Mouse (Mus musculus) frontal cortex, postnatal 25 days (tissue): Measurements from ENCODE around the gene Mrps18b.
A peak's percentile ranks its signal among the peaks of the same experiment; 100 is the strongest.
"Not testable (repeated sequence)": the region's sequence is repeated elsewhere in the genome, so short reads cannot be mapped to it uniquely, and the experiment has no call there.

ENCODE experiments used
- DNase-seq, 2 experiments: peaks; one replicate each; pipeline ENCODE4 v3.0.0; 2022; ENCODE audit warnings: low spot score in 2 of 2

Mrps18b gene

DNA sequence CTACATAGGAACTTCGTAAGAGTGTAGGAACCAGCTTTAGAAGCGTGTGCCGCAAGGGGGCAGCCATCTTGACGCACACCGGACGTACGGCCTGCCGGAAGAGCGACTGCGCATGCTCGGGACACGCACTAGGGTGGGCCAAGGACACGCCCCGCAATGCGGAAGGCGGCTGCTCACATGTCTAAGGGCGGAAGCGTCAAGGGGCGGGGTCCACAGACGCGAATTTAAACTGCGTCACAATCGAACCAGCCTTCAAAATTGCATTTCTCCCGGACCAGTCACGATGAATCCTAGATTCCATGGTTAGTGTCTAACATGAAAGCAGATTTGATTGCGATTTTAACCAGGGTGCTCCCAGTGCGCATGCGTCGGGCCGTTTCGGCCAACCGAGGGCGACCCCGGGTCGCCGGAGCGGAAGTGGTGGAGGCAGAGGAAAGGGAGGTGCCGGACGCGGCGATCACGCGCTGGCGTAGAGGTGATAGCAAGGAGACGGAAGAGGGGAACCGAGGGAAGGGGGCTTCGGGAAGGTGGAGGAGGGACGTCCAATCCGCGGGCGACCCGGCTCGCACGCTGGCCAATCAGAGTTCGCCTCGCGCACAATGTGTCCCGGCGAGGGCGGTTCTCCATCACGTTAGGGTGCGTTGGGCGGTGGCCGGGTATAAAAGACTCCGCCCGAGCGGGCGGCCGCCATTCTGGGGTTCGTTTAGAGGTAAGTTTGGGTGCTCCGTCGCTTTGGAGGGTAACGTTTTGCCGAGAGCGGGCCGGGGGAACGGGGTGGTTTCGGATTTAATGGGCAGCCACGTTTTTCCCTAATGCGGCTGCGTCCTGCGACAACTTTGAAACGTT lies at the start of gene Mrps18b, which contains the start of gene Ppp1r10:
Mrps18b (minus strand) TSS at position 93 of the 846 bp plus-strand sequence.
Ppp1r10 (plus strand) TSS at position 138 of the 846 bp plus-strand sequence.
- DNase-seq = peak; percentile 97 to 99

DNA sequence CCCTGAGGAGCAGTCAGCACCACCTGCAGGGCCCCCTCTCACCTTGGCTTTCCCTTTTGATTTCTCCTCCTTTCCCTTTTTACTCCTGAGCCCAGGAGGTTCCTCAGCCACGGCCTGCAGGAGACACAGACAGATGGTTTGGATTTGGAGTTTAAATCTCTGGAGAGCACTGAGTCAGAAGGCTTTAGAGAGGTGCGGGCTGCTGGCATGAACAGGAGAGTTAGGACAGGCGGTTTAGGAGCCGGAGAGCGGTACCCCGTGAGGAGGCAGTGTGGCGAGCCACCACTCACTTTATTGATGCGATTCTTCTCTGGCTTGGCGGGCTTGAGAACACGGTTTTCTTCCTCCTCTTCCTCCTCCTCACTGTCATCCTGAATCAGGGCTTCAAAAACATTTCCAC lies 47.1 kb upstream of the Mrps18b start:
- no peak for DNase-seq

DNA sequence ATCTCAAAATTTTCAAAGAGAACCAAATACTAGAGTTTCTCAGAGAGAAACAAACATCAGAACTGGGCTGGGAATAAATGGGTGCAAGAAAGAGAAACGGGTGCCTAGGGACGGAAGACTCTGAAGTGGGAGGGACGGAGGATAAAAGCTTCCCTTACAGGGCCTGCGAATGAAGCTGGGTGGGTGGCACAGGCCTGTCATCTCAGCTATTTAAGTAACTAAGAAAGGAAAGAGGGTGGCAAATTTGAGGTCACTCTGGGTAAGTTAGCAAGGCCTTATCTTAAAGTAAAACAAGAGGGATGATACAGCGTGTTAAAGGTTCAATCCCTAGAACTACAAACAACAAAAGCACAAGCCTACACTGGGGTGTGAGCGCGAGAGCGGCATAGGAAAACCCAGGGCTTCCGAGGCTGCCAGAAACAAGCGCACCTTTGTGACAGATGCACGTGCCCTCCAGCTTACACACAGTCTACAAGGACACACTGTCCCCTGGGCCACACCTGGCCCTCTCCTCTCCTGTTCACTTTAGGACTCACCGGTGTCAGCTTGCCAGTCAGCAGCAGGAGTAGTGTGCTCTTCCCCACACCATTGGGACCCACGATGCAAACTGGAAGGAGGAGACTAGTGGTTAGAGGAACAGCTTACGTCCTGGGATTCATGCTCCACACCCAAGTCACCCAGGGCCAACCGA lies 42.5 kb upstream of the Mrps18b start:
- DNase-seq = no peak

DNA sequence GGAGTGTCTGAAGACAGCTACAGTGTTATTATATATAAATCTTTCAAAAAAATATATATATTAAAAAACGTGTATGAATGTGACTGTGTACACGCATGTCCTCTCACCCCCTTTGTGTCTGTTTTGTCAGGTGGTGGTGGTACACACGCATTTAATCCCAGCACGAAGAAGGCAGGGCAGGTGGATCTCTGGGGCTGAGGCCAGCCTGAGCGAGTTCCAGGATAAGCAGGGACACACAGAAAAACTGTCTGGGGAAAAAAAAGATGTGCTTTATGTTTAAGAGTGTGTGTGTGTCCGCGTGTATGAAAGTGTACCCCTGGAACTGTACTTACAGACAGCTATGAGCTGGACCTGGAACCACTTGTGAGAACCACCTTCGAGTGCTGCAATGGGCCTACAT lies 38.5 kb upstream of the Mrps18b start:
- no peak for DNase-seq

DNA sequence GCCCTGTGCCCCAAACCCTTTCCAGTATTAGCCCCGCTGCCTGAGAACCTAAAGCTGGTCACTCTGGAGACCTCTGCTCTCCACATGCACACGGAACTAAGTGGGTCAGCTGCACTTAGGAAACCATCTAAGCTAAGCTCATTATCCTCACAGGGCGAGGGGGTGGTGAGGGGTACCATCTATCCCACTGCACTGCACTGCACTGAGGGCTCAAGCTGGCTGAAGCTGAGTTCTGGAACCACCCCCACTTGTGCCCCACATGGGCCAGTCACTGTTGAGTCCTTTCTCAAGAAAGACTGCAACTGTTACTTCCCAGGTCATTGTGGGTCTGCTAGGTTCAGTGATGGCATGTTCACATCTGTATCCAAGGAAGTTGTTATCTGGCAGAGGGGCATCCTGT lies 36.4 kb upstream of the Mrps18b start:
- DNase-seq = not testable (repeated sequence)

DNA sequence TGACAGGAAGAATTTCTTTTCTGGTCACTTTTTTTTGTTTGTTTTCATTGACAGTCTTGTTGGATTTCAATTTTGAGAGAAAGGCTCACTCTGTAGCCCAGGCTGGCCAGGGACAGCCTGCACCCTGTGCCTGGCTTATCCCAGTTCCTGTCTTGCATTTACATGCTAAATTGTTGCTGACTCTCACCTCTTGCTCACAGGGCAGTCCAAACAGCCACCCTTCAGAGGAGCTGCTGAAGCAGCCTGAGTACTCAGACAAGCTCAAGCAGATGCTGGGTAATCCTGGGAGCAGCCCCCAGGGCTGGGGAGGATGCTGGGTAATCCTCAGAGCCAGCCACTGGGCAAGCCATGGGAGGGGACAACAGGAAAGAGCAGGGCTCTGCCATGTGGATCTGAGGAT lies 34.8 kb upstream of the Mrps18b start:
- DNase-seq = not testable (repeated sequence)

DNA sequence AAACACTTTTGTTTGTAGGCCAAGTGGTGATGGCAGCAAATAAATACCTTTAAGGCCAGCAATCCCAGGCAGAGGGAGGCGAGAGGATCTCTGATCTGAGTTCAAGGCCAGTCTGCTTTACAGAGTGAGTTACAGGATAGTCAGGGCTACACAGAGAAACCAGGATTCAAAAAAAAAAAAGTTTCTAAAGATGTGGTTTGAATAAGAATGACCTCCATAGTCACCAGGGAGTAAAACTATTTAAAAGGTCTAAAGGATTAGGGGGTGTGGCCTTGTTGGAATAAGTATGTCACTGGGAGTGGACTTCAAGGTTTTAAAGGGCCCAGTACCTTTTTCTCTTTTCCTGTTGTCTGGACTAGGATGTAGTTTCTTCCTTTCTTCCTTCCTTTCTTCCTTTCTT lies 23.8 kb upstream of the Mrps18b start:
- DNase-seq = no peak

DNA sequence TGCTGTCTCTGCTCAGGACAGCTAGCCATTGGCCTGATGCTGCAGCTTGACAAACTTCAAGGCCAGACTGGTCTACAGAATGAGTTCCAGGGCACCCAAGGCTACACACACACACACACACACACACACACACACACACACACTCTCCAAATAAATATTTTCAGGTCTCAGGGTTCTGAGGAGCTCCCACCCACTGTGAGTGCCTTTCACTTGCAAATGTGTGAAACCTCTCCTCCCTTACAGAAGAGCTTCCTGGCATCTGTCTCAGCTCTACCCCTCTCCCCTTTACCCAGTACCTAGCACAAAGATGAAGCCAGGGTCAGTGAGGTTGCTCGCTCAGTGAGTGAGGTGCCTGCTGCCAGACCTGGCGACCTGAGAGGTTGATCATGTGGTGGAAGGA lies 22.9 kb upstream of the Mrps18b start:
- DNase-seq = no peak

DNA sequence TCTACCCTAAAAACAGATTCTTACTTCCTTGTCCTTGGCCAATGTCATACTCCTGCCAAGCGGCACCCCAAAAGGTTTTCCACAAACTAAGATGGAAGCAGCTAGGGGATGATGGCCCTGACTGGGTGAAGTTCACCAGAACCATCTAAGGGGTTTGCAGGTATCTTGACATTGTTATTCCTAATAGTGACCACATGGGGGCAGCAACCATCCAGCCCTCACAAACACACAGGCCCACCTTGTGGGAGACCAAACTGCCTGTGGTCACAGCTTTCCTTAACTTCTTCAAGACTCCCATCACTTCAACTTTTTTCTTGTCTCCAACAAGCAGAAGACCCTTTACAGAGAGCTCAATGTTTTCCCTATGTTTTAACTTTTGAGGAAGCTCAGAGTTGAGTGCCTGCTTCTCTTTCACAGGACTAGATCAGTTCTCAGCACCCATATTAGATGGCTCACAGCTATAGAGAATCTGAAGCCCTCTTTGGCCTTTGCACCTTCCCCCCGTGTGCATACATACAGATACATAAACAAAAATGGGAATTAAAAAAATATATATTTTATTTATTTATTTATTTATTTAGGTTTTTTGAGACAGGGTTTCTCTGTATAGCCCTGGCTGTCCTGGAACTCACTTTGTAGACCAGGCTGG lies 21.6 kb upstream of the Mrps18b start:
- DNase-seq = no peak

DNA sequence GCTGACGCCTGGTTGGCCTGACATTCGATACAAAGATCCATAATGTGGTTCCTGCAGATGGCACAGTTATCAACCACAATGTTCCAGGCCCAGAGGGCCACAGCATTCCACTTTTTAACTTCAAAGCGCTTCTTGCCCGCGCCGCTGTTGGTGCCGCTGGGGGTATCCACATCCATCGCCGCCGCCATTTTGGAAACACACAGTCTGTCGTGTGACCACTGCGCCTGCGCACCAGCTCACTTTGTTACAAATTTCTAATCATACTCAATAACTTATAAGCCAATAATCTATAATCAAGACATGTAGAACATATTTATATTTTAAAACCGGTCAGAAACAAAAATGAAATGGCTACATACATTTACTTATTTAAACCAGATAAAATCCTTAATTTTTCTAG lies 19.6 kb upstream of the Mrps18b start:
- not testable (repeated sequence) for DNase-seq

DNA sequence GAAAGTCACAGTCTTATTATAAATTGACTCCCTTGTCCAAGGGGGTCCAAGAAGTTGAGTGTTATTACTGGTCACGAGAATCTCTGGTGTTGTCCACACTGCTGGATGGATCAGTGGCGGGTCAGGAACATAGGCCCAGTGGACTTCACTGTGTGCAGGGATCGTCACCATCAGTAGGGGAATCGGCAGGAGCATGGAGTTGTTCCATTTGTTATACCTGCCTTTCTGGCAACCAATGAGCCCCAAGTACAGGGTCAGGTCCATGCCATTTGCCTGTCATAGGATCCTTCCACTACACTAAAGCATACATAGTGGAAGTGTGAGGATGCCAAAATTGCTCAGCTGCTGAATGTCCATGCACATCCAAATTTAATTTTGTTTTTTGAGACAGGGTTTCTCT lies 16.4 kb upstream of the Mrps18b start:
- no peak for DNase-seq

DNA sequence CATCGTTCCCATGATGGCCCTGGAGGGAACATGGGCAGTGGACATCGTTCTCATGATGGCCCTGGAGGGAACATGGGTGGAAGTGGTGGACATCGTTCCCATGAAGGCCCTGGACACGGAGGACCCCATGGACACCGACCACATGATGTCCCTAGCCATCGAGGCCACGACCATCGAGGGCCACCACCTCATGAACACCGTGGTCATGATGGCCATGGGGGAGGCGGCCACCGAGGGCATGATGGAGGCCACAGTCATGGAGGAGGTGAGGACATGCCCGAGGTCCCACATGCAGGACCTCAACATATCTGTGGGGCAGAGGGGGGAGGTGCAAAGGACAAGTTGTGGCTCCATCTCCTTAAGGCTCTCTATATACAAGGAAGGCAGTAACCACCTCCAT lies 14.4 kb upstream of the Mrps18b start:
- DNase-seq = no peak

DNA sequence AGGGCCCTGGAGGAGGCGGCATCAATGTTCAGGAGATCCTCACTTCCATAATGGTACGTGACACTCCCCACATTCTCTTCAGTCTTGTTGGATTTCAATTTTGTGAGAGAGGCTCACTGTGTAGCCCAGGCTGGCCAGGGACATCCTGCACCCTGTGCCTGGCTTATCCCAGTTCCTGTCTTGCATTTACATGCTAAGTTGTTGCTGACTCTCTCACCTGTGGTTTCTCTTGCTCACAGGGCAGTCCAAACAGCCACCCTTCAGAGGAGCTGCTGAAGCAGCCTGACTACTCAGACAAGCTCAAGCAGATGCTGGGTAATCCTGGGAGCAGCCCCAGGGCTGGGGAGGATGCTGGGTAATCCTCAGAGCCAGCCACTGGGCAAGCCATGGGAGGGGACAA lies 13.3 kb upstream of the Mrps18b start:
- no peak for DNase-seq

DNA sequence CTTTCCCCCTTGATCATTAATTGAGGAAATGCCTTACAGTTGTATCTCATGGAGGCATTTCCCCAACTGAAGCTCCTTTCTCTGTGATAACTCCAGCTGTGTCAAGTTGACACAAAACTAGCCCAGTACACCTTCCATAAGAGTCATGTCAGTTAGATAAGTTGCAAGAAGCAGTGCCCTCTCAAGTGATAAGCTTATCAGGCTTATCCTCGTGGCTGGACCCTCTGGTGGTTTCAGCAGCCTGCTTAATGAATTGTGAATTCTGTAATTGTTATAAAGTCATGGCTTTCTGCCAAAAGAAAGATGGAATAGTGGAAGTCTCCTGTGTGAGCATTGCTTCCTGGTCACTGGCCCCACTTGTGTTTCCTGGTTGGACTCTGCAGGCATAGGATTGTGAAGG lies 11.3 kb upstream of the Mrps18b start:
- no peak for DNase-seq

DNA sequence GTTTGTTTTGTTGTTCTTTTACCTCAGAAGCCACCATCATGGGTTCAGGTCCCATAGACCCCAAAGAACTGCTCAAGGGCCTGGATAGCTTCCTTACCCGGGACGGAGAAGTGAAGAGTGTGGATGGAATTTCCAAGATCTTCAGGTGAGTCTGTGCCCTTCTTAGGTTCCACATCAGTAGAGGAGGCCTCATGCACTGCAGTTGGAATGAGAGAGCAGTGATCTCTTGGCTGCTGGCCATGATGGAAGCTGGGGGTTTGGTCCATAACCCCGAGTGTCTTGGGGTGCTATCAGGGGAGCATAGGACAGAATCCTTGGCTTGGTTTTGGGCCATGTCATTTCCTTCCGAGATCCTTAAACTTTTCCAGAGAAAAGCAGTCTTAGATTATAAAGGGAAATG lies 7.1 kb upstream of the Mrps18b start:
- DNase-seq = no peak

DNA sequence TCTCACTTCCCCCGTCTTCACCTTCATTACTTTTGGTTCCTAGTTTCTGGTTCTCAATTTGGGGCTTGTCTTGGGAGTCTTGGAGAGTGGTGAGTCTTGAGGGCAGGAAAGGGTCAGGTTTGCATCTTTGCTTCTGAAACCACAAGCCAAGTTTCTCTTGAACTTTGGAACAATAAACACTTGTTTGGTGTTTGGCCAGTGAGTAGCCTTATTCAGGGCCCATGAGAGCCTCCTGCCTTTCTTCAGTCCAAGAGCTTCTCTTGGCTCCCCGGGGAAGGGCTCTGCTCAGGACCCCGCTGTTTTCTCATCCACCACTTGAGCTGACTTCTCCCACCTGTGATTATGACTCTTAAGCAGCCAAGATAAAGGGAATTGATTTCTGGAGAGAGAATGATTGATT lies 6.4 kb upstream of the Mrps18b start:
- DNase-seq = no peak

DNA sequence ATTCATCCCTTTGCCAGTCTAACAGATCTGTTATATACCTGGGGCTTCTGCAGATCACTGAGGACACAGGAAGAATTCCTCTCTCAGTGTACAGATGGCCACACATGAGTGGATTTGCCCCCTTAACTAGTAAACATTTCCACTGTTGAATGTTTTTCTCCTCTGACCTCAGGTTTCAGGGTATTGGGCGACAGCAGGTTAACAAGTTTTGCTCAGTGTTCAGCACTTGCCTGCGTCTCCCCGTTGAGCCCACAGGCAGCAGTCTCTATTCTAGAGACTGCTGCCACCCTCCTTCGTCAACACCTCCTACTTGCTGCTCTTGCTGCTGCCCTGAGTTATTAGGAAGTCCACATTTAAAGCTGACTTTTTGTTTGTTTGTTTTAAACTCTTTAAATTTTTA lies 5.5 kb upstream of the Mrps18b start:
- DNase-seq = no peak

DNA sequence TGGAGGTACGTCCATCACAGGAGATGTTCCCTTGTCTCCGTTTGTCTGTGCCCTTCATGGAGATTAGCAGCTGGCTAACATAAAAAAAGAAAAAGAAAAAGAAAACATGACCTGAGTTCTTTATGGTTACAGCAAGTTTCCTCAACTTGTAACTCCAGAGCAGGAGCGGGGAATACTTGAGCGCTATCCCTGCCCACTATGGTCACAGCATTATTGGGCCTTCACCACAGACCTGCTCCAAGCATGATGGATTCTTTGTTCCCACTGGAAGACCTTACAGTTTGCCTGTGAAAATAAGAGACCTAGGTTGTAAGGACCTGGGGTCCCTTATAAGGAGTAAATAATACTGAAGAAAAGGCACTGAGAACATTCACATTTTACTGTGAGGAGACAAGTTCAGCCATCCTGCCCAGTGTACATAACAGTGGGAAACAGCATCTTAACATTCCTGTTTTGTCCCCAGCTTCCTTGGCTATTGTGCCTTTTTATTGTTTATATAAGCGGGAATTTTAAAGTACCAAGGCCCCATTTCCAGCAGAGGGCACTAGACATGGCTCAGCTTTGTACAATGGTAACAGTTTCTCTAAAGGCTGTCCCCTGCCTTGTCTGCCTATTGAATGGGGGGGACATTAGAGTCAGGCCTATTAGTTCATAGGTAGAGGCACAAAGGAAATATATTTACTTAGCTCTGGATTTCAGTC lies 4.8 kb upstream of the Mrps18b start:
- DNase-seq = peak in 1 of 2 experiments; percentile 18

DNA sequence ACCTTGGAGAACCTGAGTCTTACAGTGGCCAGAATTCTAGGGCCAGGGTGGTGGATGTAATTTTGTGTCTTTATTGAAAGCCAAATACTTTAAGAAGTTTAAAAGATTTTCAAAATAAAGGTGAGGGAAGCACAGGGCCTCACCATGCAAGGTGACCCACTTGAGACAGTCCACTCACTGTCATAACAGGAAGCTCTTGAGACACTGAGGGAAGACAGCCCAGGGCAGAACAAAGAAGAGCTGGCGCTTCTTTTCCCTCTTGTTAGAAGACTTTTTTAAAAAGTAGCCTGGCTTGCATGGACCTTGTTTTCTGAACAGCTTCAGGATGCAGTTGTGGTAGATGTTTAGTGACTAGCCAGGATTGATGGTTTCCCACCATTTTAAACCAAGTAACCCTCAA lies 4.2 kb upstream of the Mrps18b start:
- peak in 1 of 2 experiments; percentile 6 for DNase-seq

DNA sequence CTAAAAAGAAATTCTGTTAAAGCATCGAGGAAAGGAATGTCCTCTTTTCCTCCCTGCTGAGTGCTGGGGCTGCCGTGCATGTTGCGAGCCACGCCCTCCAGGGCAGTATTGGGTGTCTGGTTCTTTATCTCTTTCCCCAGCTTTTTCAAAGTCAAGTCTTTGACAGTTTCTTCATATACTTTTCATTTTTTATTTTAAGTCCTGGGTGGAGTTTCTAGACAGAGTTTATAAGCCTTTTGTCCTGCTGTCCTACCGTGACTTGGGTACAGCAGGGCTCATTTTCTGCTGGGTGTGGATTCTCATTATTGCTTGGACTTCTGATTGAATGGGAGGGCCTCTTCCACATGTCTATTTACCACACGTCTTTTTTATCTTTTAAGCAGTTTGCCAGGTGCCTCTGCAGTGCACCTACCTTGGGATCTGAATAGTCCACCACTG lies 3.7 kb upstream of the Mrps18b start:
- DNase-seq = no peak

DNA sequence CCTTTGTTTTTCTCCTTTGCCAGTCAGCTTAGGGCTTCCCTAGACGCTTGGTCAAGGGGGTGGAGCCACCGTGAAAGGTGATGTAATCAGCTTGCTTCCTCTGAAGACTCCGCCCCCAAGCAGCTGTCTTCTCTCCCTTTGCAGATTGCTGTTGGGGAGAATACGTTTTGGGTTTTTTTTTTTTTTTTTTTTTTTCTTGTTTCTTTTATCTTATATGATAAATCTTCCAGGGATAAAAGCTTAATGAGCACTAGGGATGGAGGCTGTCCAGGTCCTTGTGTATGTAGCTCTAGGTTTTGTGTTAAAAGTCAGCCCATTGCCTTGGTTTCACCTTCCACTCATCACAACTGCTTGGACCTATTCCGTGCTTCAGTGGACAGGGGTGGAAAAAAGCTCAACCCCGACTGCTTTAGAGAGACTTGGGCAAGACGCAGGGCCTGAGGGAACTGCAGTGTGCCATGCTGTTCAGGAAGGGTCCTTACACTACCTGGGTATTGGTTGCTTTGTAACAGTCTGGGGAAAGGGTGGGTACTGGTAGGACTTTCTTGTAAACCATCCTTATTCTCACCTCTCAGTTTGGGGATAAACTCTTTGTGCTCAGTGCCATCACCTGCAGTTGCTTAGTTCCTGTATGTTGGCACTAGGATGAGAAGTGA lies 3.0 kb upstream of the Mrps18b start:
- DNase-seq = peak; percentile 70 to 85
